Mouse (Mus musculus) liver, adult 2 months (tissue): Measurements from ENCODE around the gene Arhgap27.

Source experiments
- CTCF ChIP-seq: fragments of 200-500 bp; IDR thresholded peaks from 2 replicates; pipeline ENCODE4 v1.5.1; 2011; ENCODE audit warnings: low read depth, low read length, control low read depth
- POLR2A ChIP-seq: fragments of 200-500 bp; IDR thresholded peaks from 2 replicates; pipeline ENCODE4 v1.6.1; 2011; ENCODE audit warnings: low read length, control low read depth; ENCODE audit not compliant: insufficient read depth; ENCODE audit errors: extremely low read depth

- no peak for TF ChIP-seq POLR2A
- TF ChIP-seq CTCF = no peak
Observed at GRCm38 (mm10) chr11:103339414-103340119, 23.9 kb downstream of the Arhgap27 start.
